Mouse (Mus musculus) E14TG2a.4 (cell line): ENCODE results near the gene Atp6v1e1.

Source experiments
- CTCF ChIP-seq: conservative IDR thresholded peaks from 2 replicates; pipeline ENCODE4 v1.5.1; 2014; ENCODE audit warnings: low read length
- NANOG ChIP-seq: IDR thresholded peaks from 2 replicates; pipeline ENCODE4 v1.6.1; 2014; ENCODE audit warnings: borderline replicate concordance, low read length, mixed read lengths

DNA sequence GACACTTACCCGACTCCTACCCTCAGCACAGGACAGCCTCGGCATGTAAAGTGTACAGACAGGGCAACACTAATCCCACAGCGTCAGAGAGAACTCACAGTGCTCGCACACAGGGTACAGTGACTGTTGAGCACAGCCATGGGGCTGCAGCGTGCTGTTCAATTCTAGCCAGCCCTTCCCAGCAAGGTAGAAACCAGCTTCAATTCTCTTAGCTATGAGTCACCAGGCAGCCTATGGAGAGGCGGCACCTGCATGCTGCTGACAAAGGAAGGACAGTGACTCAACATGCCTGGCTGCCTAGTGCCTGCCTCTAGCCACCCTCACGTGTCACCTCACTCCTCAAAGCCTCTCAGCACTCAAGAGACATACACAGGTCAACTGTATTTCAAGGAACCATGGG, 24.6 kb downstream of the Atp6v1e1 start:
- no peak for TF ChIP-seq CTCF
- no peak for TF ChIP-seq NANOG
